ENCODE assay signal across 29 mouse cellular contexts in the genomic region with DNA sequence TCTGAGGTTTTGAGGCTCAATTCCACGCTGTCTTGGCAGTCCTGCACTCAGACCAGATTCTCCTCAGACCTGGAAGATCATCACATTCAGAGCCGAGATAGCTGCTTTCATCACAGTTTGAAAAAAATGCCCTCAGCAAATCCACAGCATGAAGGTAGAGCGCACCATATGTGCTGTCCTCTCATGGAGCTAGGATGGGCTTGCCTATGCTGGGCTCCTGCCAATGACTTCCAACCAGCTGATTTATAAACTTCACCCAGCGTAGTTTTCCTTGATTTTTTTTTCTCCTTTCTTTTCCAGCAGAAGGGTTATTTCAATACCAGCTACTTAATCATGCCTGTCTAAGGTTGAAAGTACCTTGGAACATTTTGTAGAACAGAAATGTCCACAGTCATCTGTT.
DNase-seq lines count a peak whose midpoint lies in the region; ATAC-seq and TF ChIP-seq lines count a peak whose summit lies in the region.
"Had no signal": no experiment of that assay in that cellular context is flagged by ENCODE, and none has a peak within 500 bp of the region (broad histone marks: within the 10 kb centered on the region; RNA-seq: fewer than 3 reads in every experiment).

No protein-coding gene starts in this region.

- TF ChIP-seq CTCF in hindbrain, postnatal 0 days (IDR thresholded peaks at IDR 0.05; ENCODE audit: low read depth): no peak
- TF ChIP-seq CTCF in midbrain, postnatal 0 days (IDR thresholded peaks at IDR 0.05): no peak
- TF ChIP-seq CTCF in thymus, adult 2 months (IDR thresholded peaks at IDR 0.05; ENCODE audit: borderline replicate concordance, control insufficient read depth, extremely low read depth, insufficient read depth, low read length, poor library complexity): no peak

- H3K27ac ChIP-seq in hindbrain, postnatal 0 days: no peak overlapping the region
- no peak overlapping the region for H3K27ac ChIP-seq in hindbrain, embryonic 12.5 days
- no peak overlapping the region for H3K27ac ChIP-seq in midbrain, postnatal 0 days (ENCODE audit: low read depth, low read length)
- H3K27ac ChIP-seq in midbrain, embryonic 11.5 days (ENCODE audit: low read depth, low read length): no peak overlapping the region
- no peak overlapping the region for H3K27ac ChIP-seq in thymus, adult 2 months (ENCODE audit: control insufficient read depth, insufficient read depth, low read length)
- H3K27ac ChIP-seq: embryonic facial prominence, embryonic 10.5 days; embryonic facial prominence, embryonic 13.5 days; forebrain, embryonic 12.5 days; forebrain, embryonic 15.5 days; heart, embryonic 15.5 days; hindbrain, embryonic 10.5 days; hindbrain, embryonic 15.5 days had no signal

- 0 out of 2 replicates have a peak, but pooled peaks have one; percentile 32 for ATAC-seq in hindbrain, postnatal 0 days
- no peak for ATAC-seq in hindbrain, embryonic 12.5 days (ENCODE audit: low FRiP score)
- ATAC-seq in midbrain, postnatal 0 days (ENCODE audit: low FRiP score): no peak
- ATAC-seq in midbrain, embryonic 11.5 days (ENCODE audit: low FRiP score): no peak
- ATAC-seq: forebrain, embryonic 15.5 days; inflammation-experienced regulatory T-cells, adult 6 months; intestine, embryonic 16.5 days; Patski had no signal

- H3K9ac ChIP-seq in hindbrain, postnatal 0 days (replicated peaks; ENCODE audit: low read length): no peak overlapping the region
- no peak overlapping the region for H3K9ac ChIP-seq in hindbrain, embryonic 12.5 days
- no peak overlapping the region for H3K9ac ChIP-seq in midbrain, postnatal 0 days (replicated peaks; ENCODE audit: low read length, poor library complexity, severe bottlenecking)
- no peak overlapping the region for H3K9ac ChIP-seq in midbrain, embryonic 11.5 days (ENCODE audit: low read length)
- H3K9ac ChIP-seq: embryonic facial prominence, embryonic 13.5 days; forebrain, embryonic 12.5 days; forebrain, embryonic 15.5 days; heart, embryonic 12.5 days; heart, embryonic 15.5 days; hindbrain, embryonic 15.5 days had no signal

- no peak overlapping the region for H3K4me3 ChIP-seq in hindbrain, postnatal 0 days (ENCODE audit: low read length)
- H3K4me3 ChIP-seq in hindbrain, embryonic 12.5 days: no peak overlapping the region
- no peak overlapping the region for H3K4me3 ChIP-seq in midbrain, postnatal 0 days (ENCODE audit: low read depth, low read length)
- H3K4me3 ChIP-seq in midbrain, embryonic 11.5 days (ENCODE audit: low read depth, low read length): no peak overlapping the region
- no peak overlapping the region for H3K4me3 ChIP-seq in thymus, adult 2 months (ENCODE audit: control insufficient read depth, insufficient read depth, low read length)
- H3K4me3 ChIP-seq: embryonic facial prominence, embryonic 10.5 days; embryonic facial prominence, embryonic 13.5 days; erythroblast, embryonic 14.5 days; forebrain, embryonic 12.5 days; forebrain, embryonic 15.5 days; heart, embryonic 12.5 days; heart, embryonic 15.5 days; hindbrain, embryonic 10.5 days; hindbrain, embryonic 15.5 days had no signal

- DNase-seq in cerebellum, postnatal 10 days: peak; percentile 50 to 77
- DNase-seq in cerebellum, adult 11 months: no peak
- DNase-seq in hindbrain, postnatal 0 days (ENCODE audit: low spot score): peak; percentile 40
- DNase-seq in midbrain, postnatal 0 days (ENCODE audit: low spot score): peak; percentile 21
- no peak for DNase-seq in midbrain, embryonic 11.5 days (ENCODE audit: low spot score, missing footprints)
- DNase-seq in thymus, adult 2 months: no peak
- DNase-seq: adrenal gland, postnatal 10 days; adrenal gland, postnatal 36 days; B cell, adult 2 months; embryo, embryonic 11 days; gastrocnemius, postnatal 25 days; heart, adult 18-20 months; heart, postnatal 10 days; heart, postnatal 36 days had no signal

- H3K9me3 ChIP-seq in hindbrain, postnatal 0 days (ENCODE audit: low read length): no peaks in the 10 kb centered on the region
- no peaks in the 10 kb centered on the region for H3K9me3 ChIP-seq in hindbrain, embryonic 12.5 days (replicated peaks)
- H3K9me3 ChIP-seq in midbrain, postnatal 0 days (ENCODE audit: low read length): no peaks in the 10 kb centered on the region
- H3K9me3 ChIP-seq in midbrain, embryonic 11.5 days (ENCODE audit: control insufficient read depth, low read length): no peaks in the 10 kb centered on the region
- H3K9me3 ChIP-seq: embryonic facial prominence, embryonic 10.5 days; embryonic facial prominence, embryonic 13.5 days; forebrain, embryonic 12.5 days; forebrain, embryonic 15.5 days; G1E; heart, embryonic 12.5 days; heart, embryonic 15.5 days; hindbrain, embryonic 10.5 days; hindbrain, embryonic 15.5 days had no signal

- H3K4me1 ChIP-seq in hindbrain, postnatal 0 days (ENCODE audit: insufficient read depth, low read length): no peaks in the 10 kb centered on the region
- no peaks in the 10 kb centered on the region for H3K4me1 ChIP-seq in hindbrain, embryonic 12.5 days
- H3K4me1 ChIP-seq in midbrain, postnatal 0 days (ENCODE audit: insufficient read depth, low read length): no peaks in the 10 kb centered on the region
- H3K4me1 ChIP-seq in midbrain, embryonic 11.5 days (ENCODE audit: control insufficient read depth, insufficient read depth, low read length): no peaks in the 10 kb centered on the region
- H3K4me1 ChIP-seq in thymus, adult 2 months (replicated peaks; ENCODE audit: control insufficient read depth, insufficient read depth, low read length): no peaks in the 10 kb centered on the region
- H3K4me1 ChIP-seq: embryonic facial prominence, embryonic 10.5 days; embryonic facial prominence, embryonic 13.5 days; forebrain, embryonic 12.5 days; forebrain, embryonic 15.5 days; heart, embryonic 12.5 days; heart, embryonic 15.5 days; hindbrain, embryonic 10.5 days; hindbrain, embryonic 15.5 days had no signal

- TF ChIP-seq POLR2A in thymus, adult 2 months (IDR thresholded peaks at IDR 0.05; ENCODE audit: control insufficient read depth, extremely low read depth, insufficient read depth, low read length, poor library complexity): no peak

- WGBS in hindbrain, postnatal 0 days: 54% methylated on average over 4 of the region's 4 CpGs
- WGBS in hindbrain, embryonic 12.5 days: 81% methylated on average over 4 of the region's 4 CpGs
- 79% methylated on average over 4 of the region's 4 CpGs for WGBS in midbrain, postnatal 0 days
- WGBS in midbrain, embryonic 11.5 days: 92% methylated on average over 4 of the region's 4 CpGs
- WGBS in thymus, adult 2 months: 67% methylated on average over 4 of the region's 4 CpGs

- no peaks in the 10 kb centered on the region for H3K27me3 ChIP-seq in hindbrain, postnatal 0 days (ENCODE audit: insufficient read depth, low read length)
- H3K27me3 ChIP-seq in hindbrain, embryonic 12.5 days: no peaks in the 10 kb centered on the region
- H3K27me3 ChIP-seq in midbrain, postnatal 0 days (ENCODE audit: insufficient read depth, low read length): no peaks in the 10 kb centered on the region
- H3K27me3 ChIP-seq in midbrain, embryonic 11.5 days (ENCODE audit: control insufficient read depth, insufficient read depth, low read length): no peaks in the 10 kb centered on the region
- H3K27me3 ChIP-seq in thymus, adult 2 months (ENCODE audit: control insufficient read depth, insufficient read depth, low read length): no peaks in the 10 kb centered on the region
- H3K27me3 ChIP-seq: CH12.LX; embryonic facial prominence, embryonic 13.5 days; forebrain, embryonic 12.5 days; forebrain, embryonic 15.5 days; heart, embryonic 12.5 days; heart, embryonic 15.5 days; hindbrain, embryonic 15.5 days had no signal

- no peak overlapping the region for H3K4me2 ChIP-seq in hindbrain, postnatal 0 days (ENCODE audit: low read depth, low read length)
- no peak overlapping the region for H3K4me2 ChIP-seq in hindbrain, embryonic 12.5 days (replicated peaks)
- H3K4me2 ChIP-seq in midbrain, postnatal 0 days (ENCODE audit: low read depth, low read length, poor library complexity, severe bottlenecking): no peak overlapping the region
- no peak overlapping the region for H3K4me2 ChIP-seq in midbrain, embryonic 11.5 days
- H3K4me2 ChIP-seq: embryonic facial prominence, embryonic 13.5 days; forebrain, embryonic 12.5 days; forebrain, embryonic 15.5 days; heart, embryonic 12.5 days; heart, embryonic 15.5 days; hindbrain, embryonic 15.5 days had no signal

- no peaks in the 10 kb centered on the region for H3K36me3 ChIP-seq in hindbrain, postnatal 0 days (ENCODE audit: insufficient read depth, low read length)
- no peaks in the 10 kb centered on the region for H3K36me3 ChIP-seq in hindbrain, embryonic 12.5 days
- no peaks in the 10 kb centered on the region for H3K36me3 ChIP-seq in midbrain, postnatal 0 days (ENCODE audit: insufficient read depth, low read length)
- H3K36me3 ChIP-seq in midbrain, embryonic 11.5 days (ENCODE audit: control insufficient read depth, insufficient read depth, low read length): no peaks in the 10 kb centered on the region
- no peaks in the 10 kb centered on the region for H3K36me3 ChIP-seq in thymus, adult 2 months (ENCODE audit: control insufficient read depth, insufficient read depth, low read length)
- H3K36me3 ChIP-seq: embryonic facial prominence, embryonic 10.5 days; embryonic facial prominence, embryonic 13.5 days; forebrain, embryonic 12.5 days; forebrain, embryonic 15.5 days; G1E; heart, embryonic 12.5 days; heart, embryonic 15.5 days; hindbrain, embryonic 10.5 days; hindbrain, embryonic 15.5 days had no signal

Comparison
In these comparisons a context has a peak if more than half of its experiments do, and no peak if none do; other contexts are left out.
1. DNase-seq: peak in cerebellum, postnatal 10 days (2 of 2), hindbrain, postnatal 0 days (single experiment) and midbrain, postnatal 0 days (single experiment); none in cerebellum, adult 11 months (single experiment), midbrain, embryonic 11.5 days (single experiment) and thymus, adult 2 months (single experiment).